Mouse (Mus musculus): ENCODE results near the gene Arid1b. TPM values are rescaled to one million over a fixed set of nuclear protein-coding genes. Genes with fewer than 3 reads are reported as not detected.
"Not testable (repeated sequence)": the region's sequence is repeated elsewhere in the genome, so short reads cannot be mapped to it uniquely, and the experiment has no call there.

Arid1b gene
- polyA plus RNA-seq, 1 experiment from 2014 or later: 12.9 TPM

DNA sequence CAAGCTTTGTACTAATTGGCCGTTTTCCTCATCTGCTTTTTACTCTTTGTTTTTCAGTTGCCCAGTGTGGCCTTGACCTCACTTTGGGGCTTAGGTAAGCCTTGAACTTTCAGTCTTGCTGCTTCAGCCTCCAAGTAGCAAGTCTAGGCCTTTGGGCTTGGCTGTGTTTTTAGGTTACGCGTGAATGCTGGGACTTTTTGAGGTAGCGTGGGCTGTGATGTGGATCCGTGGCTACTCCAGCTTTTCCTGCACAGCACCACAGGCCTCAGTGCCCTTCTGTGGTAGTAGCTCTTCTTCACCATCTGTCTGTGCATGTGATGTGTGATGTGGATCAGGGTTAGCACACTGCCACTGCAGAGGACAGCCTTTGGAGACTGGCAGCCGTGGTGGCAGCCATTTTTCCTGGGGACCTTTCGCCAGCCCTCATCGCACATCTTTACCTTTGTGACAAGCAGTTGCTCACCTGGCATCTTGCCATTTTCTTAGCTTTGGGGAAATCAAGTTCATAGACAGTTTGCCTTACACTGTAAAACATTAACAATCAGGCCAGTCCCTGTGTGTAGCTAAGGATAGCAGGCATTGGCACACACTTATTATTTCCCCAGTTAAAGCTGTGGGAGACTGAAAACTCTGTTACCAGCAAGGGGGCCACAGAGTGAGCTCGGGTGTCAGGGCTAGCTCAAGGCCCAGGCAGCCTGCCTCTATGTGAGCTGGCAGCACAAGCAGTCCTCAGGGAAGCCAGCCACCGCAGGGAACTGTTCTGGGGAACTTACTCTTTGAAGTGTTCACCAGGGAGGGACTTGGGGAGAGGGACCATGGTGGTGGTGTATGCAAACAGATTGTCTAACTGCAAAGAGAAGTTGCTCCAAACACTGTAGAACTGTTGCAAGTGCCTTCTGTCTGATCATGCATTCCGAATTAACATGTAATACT, 112.4 kb downstream of the Arid1b start:
- Histone ChIP-seq H3K9me3 (replicated peaks; ENCODE audit: control insufficient read depth, low read length) (no peaks in the 10 kb centered on the region), H3K4me2 (ENCODE audit: low read depth, low read length) (no peak overlapping the region), H3K36me3 (replicated peaks; ENCODE audit: control insufficient read depth, insufficient read depth, low read depth, low read length) (0 out of 2 replicates have a peak, but pooled peaks cover 2% of the 10 kb centered on the region), H3K27ac (replicated peaks; ENCODE audit: low read depth, low read length) (no peak overlapping the region), H3K4me3 (ENCODE audit: low read depth, low read length) (no peak overlapping the region), H3K27me3 (ENCODE audit: control insufficient read depth, insufficient read depth, low read length) (no peaks in the 10 kb centered on the region), H3K4me1 (ENCODE audit: control insufficient read depth, insufficient read depth, low read length) (no peaks in the 10 kb centered on the region), H3K9ac (replicated peaks; ENCODE audit: low read length) (no peak overlapping the region)
- no peak for ATAC-seq (replicated peaks; ENCODE audit: insufficient number of reproducible peaks, low FRiP score, low TSS enrichment, low read depth)
- 76% methylated on average over 11 of the region's 11 CpGs for WGBS
- no peak for DNase-seq (ENCODE audit: low spot score)

DNA sequence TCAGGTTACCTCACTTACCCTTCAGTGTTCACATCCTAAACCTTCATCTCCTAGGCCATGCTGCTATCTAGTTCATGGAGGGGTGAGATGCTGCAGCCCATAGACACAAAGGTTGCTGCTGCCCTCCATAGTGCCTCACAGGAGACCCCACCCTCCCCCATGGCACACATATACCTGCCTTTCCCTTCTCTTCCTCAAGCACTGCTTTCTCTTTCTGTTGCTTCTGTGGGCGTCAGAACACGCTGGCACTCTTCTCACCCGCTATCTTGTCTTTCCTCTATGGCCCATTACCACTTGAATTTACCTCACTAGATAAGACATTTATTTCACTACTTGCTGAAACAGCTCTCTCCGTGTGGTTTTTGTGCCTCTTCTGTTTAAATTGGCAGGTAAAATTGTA, 113.4 kb downstream of the Arid1b start:
- H3K27me3 ChIP-seq (ENCODE audit: control insufficient read depth, insufficient read depth, low read length): no peaks in the 10 kb centered on the region
- 0 out of 2 replicates have a peak, but pooled peaks cover 2% of the 10 kb centered on the region for H3K36me3 ChIP-seq (replicated peaks; ENCODE audit: control insufficient read depth, insufficient read depth, low read depth, low read length)
- H3K9ac ChIP-seq (replicated peaks; ENCODE audit: low read length): no peak overlapping the region
- no peaks in the 10 kb centered on the region for H3K9me3 ChIP-seq (replicated peaks; ENCODE audit: control insufficient read depth, low read length)
- DNase-seq (ENCODE audit: low spot score) (no peak), ATAC-seq (replicated peaks; ENCODE audit: insufficient number of reproducible peaks, low FRiP score, low TSS enrichment, low read depth) (no peak)
- H3K4me3 ChIP-seq (ENCODE audit: low read depth, low read length): no peak overlapping the region
- H3K4me1 ChIP-seq (ENCODE audit: control insufficient read depth, insufficient read depth, low read length): no peaks in the 10 kb centered on the region
- no peak overlapping the region for H3K27ac ChIP-seq (replicated peaks; ENCODE audit: low read depth, low read length)
- WGBS: 87% methylated on average over 4 of the region's 4 CpGs
- H3K4me2 ChIP-seq (ENCODE audit: low read depth, low read length): no peak overlapping the region

DNA sequence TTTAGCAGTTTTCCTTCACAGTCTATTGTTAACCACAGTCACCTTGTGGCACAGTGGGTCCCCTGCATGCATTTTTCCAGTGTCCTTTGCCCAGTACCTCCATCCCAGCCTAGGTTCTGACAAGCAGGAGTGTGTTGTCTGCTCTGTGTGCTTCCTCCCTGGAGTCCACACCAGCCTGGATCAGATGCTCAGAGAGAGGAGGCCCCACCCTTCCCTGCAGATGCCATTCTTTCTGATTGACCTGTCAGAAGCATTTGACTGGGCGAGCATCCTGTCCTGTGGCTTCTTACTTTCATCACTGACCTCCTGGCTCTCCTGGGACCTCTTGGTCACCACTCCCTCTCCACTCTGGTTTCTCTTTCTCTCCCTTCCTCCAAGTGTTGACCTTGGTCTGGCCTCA, 113.9 kb downstream of the Arid1b start:
- no peak overlapping the region for H3K27ac ChIP-seq (replicated peaks; ENCODE audit: low read depth, low read length)
- no peaks in the 10 kb centered on the region for H3K27me3 ChIP-seq (ENCODE audit: control insufficient read depth, insufficient read depth, low read length)
- H3K4me2 ChIP-seq (ENCODE audit: low read depth, low read length): no peak overlapping the region
- DNase-seq (ENCODE audit: low spot score): no peak
- H3K9me3 ChIP-seq (replicated peaks; ENCODE audit: control insufficient read depth, low read length): no peaks in the 10 kb centered on the region
- 0 out of 2 replicates have a peak, but pooled peaks cover 2% of the 10 kb centered on the region for H3K36me3 ChIP-seq (replicated peaks; ENCODE audit: control insufficient read depth, insufficient read depth, low read depth, low read length)
- H3K4me1 ChIP-seq (ENCODE audit: control insufficient read depth, insufficient read depth, low read length): no peaks in the 10 kb centered on the region
- no peak overlapping the region for H3K9ac ChIP-seq (replicated peaks; ENCODE audit: low read length)
- no peak for ATAC-seq (replicated peaks; ENCODE audit: insufficient number of reproducible peaks, low FRiP score, low TSS enrichment, low read depth)
- WGBS: 53% methylated on average over 1 of the region's 1 CpGs
- H3K4me3 ChIP-seq (ENCODE audit: low read depth, low read length): no peak overlapping the region

DNA sequence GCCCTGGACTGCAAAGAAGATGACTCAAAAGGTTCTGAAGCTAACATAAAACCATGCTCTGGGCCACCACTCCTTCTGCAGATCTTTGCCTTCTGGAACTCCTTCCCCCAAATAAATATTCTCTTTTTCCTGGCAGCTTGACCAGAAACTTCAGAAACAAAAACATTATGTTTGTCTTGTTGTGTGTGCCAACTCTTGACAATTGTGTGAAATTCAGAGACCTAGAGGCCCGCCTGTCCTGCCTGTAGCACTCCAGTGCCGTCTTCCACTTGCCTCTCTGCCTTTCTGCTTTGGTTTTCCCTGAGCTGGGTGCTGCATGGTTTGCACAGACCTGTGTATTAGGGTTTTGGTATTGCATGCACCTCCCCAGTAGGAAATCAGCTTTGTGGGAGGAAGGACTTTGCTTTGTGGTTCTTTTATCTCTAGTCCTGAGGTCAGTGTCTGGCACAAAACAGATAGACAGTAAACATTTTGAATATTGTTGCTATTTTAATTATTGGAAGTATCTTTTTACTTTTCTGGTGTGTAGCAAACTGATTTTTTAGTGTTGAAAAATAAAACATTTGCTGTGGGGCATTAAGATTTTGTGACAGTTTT, 114.5 kb downstream of the Arid1b start:
- no peak overlapping the region for H3K27ac ChIP-seq (replicated peaks; ENCODE audit: low read depth, low read length)
- H3K27me3 ChIP-seq (ENCODE audit: control insufficient read depth, insufficient read depth, low read length): no peaks in the 10 kb centered on the region
- no peak overlapping the region for H3K4me2 ChIP-seq (ENCODE audit: low read depth, low read length)
- no peak overlapping the region for H3K9ac ChIP-seq (replicated peaks; ENCODE audit: low read length)
- 0 out of 2 replicates have a peak, but pooled peaks cover 2% of the 10 kb centered on the region for H3K36me3 ChIP-seq (replicated peaks; ENCODE audit: control insufficient read depth, insufficient read depth, low read depth, low read length)
- ATAC-seq (replicated peaks; ENCODE audit: insufficient number of reproducible peaks, low FRiP score, low TSS enrichment, low read depth): no peak
- DNase-seq (ENCODE audit: low spot score): no peak
- WGBS: 81% methylated on average over 2 of the region's 2 CpGs
- no peaks in the 10 kb centered on the region for H3K4me1 ChIP-seq (ENCODE audit: control insufficient read depth, insufficient read depth, low read length)
- no peaks in the 10 kb centered on the region for H3K9me3 ChIP-seq (replicated peaks; ENCODE audit: control insufficient read depth, low read length)
- no peak overlapping the region for H3K4me3 ChIP-seq (ENCODE audit: low read depth, low read length)

DNA sequence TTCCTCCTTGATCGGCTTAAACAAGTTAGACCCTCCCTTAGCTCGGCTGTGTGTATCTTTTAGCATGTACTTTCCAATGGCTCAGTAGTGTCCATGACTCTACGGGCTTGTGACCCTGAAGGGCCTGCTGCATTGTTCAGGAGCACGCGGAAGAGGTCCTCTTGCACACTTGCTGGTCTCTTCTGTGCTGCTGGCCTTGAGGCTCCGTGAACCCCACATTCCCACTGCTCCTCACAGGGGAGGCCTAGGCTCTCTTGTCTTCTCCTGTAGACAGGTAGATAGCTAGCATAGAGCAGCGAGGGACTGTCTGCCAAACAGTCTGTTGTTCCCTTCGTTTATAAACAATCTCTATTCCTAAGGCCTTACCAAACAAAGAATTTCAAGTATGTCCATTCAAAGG, 115.2 kb downstream of the Arid1b start:
- Histone ChIP-seq H3K9me3 (replicated peaks; ENCODE audit: control insufficient read depth, low read length) (no peaks in the 10 kb centered on the region), H3K4me2 (ENCODE audit: low read depth, low read length) (no peak overlapping the region), H3K27me3 (ENCODE audit: control insufficient read depth, insufficient read depth, low read length) (no peaks in the 10 kb centered on the region), H3K4me3 (ENCODE audit: low read depth, low read length) (no peak overlapping the region), H3K27ac (replicated peaks; ENCODE audit: low read depth, low read length) (no peak overlapping the region), H3K4me1 (ENCODE audit: control insufficient read depth, insufficient read depth, low read length) (no peaks in the 10 kb centered on the region), H3K9ac (replicated peaks; ENCODE audit: low read length) (no peak overlapping the region), H3K36me3 (replicated peaks; ENCODE audit: control insufficient read depth, insufficient read depth, low read depth, low read length) (0 out of 2 replicates have a peak, but pooled peaks cover 2% of the 10 kb centered on the region)
- ATAC-seq (replicated peaks; ENCODE audit: insufficient number of reproducible peaks, low FRiP score, low TSS enrichment, low read depth) (no peak), DNase-seq (ENCODE audit: low spot score) (no peak)
- WGBS: 84% methylated on average over 8 of the region's 8 CpGs

DNA sequence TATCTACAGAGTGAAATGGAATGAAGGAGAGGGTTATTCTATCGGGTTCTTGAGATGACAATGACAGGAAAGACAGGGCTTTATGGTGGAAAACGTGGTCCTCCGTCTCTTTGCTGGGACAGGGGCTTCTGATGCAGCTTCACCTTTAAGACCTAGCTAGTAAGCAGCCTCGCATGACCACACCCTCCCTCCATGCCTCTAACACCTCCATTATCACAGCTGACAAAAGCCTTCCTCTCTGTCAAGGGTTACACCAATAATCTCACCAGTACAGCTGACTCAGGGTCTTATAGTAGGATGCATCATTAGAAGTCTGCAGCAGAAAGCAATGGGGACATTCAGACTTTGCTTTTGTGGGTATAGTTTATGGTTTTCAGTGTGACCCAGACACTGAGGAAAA, 116.0 kb downstream of the Arid1b start:
- Histone ChIP-seq H3K27me3 (ENCODE audit: control insufficient read depth, insufficient read depth, low read length) (no peaks in the 10 kb centered on the region), H3K4me1 (ENCODE audit: control insufficient read depth, insufficient read depth, low read length) (no peaks in the 10 kb centered on the region), H3K27ac (replicated peaks; ENCODE audit: low read depth, low read length) (no peak overlapping the region), H3K9ac (replicated peaks; ENCODE audit: low read length) (no peak overlapping the region), H3K36me3 (replicated peaks; ENCODE audit: control insufficient read depth, insufficient read depth, low read depth, low read length) (0 out of 2 replicates have a peak, but pooled peaks cover 2% of the 10 kb centered on the region), H3K9me3 (replicated peaks; ENCODE audit: control insufficient read depth, low read length) (no peaks in the 10 kb centered on the region), H3K4me3 (ENCODE audit: low read depth, low read length) (no peak overlapping the region), H3K4me2 (ENCODE audit: low read depth, low read length) (no peak overlapping the region)
- 87% methylated on average over 4 of the region's 4 CpGs for WGBS
- ATAC-seq (replicated peaks; ENCODE audit: insufficient number of reproducible peaks, low FRiP score, low TSS enrichment, low read depth) (no peak), DNase-seq (ENCODE audit: low spot score) (no peak)

DNA sequence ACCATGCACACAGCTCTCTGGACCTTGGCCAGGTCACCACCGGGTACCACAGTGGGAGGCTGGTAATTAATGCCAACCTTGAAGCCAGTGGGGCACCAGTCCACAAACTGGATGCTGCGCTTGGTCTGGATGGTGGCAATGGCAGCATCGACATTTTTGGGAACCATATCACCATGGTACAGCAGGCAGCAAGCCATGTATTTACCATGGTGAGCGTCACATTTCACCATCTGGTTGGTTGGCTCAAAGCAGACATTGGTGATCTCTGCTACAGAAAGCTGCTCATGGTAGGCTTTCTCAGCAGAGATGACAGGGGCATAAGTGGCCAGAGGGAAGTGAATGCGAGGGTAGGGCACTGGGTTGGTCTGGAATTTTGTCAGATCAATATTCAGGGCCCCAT, 116.8 kb downstream of the Arid1b start:
- not testable (repeated sequence) for H3K9me3 ChIP-seq (replicated peaks; ENCODE audit: control insufficient read depth, low read length)

DNA sequence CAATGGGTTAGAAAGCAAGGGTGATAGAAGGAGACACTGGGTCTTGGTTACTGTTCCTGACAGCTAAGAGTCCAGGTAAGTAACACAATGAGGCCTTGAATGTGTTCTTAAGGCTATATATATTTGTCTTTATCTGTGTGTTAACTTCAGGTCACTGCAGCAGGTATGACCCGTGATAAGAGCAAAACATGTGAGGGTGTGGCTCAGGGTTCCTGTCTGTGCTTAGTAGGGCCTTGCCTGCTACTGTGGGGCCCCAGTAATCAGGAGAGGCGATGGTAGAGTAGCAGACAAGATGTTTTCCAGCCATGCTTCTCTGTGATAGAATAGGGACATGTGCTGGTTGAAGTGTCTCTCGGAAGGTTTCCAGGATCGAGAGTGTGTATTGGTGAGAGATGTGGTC, 118.0 kb downstream of the Arid1b start:
- Histone ChIP-seq H3K4me2 (ENCODE audit: low read depth, low read length) (no peak overlapping the region), H3K27me3 (ENCODE audit: control insufficient read depth, insufficient read depth, low read length) (no peaks in the 10 kb centered on the region), H3K9me3 (replicated peaks; ENCODE audit: control insufficient read depth, low read length) (no peaks in the 10 kb centered on the region), H3K4me1 (ENCODE audit: control insufficient read depth, insufficient read depth, low read length) (no peaks in the 10 kb centered on the region), H3K9ac (replicated peaks; ENCODE audit: low read length) (no peak overlapping the region), H3K27ac (replicated peaks; ENCODE audit: low read depth, low read length) (no peak overlapping the region), H3K36me3 (replicated peaks; ENCODE audit: control insufficient read depth, insufficient read depth, low read depth, low read length) (0 out of 2 replicates have a peak, but pooled peaks cover 2% of the 10 kb centered on the region), H3K4me3 (ENCODE audit: low read depth, low read length) (no peak overlapping the region)
- DNase-seq (ENCODE audit: low spot score) (no peak), ATAC-seq (replicated peaks; ENCODE audit: insufficient number of reproducible peaks, low FRiP score, low TSS enrichment, low read depth) (no peak)
- WGBS: 90% methylated on average over 4 of the region's 4 CpGs

More for the DNA sequence above, 116.8 kb downstream of the Arid1b start:
- not testable (repeated sequence) for H3K27me3 ChIP-seq (ENCODE audit: control insufficient read depth, insufficient read depth, low read length); DNase-seq (ENCODE audit: low spot score); H3K36me3 ChIP-seq (replicated peaks; ENCODE audit: control insufficient read depth, insufficient read depth, low read depth, low read length); H3K4me3 ChIP-seq (ENCODE audit: low read depth, low read length); H3K4me2 ChIP-seq (ENCODE audit: low read depth, low read length); ATAC-seq (replicated peaks; ENCODE audit: insufficient number of reproducible peaks, low FRiP score, low TSS enrichment, low read depth); H3K27ac ChIP-seq (replicated peaks; ENCODE audit: low read depth, low read length); H3K4me1 ChIP-seq (ENCODE audit: control insufficient read depth, insufficient read depth, low read length); H3K9ac ChIP-seq (replicated peaks; ENCODE audit: low read length)
- WGBS: 95% methylated on average over 5 of the region's 5 CpGs
